Mouse (Mus musculus): ENCODE data around the gene Mars2. TPM values are rescaled to one million over a fixed set of nuclear protein-coding genes. Genes with fewer than 3 reads are reported as not detected.

Mars2 gene
- polyA plus RNA-seq, 1 experiment from 2014 or later: 4.2 TPM

DNA sequence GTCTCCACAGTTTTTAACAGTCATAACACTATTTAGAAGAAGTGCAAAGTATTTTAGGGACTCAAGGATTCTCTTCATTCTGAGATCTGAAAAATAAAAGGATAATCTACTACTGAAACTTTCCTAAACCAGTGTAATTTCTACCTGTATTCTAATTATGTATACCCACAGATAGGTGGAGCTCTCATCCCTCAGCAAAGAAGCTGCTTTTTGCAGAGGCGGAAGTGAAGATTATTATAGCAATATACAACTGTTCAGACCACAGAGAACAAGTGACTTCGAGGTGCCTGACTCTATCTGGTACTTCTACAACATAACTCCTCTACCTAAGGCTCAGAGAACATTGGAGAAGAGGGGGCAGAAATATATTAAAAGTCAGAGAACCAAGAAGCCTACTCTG lies 28.5 kb downstream of the Mars2 start:
- 50% methylated on average over 2 of the region's 2 CpGs for WGBS (ENCODE audit: insufficient replicate concordance)
- Histone ChIP-seq H3K27me3 (replicated peaks) (no peaks in the 10 kb centered on the region), H3K9me3 (replicated peaks) (no peaks in the 10 kb centered on the region), H3K4me2 (no peak overlapping the region), H3K27ac (no peak overlapping the region), H3K9ac (no peak overlapping the region), H3K4me3 (no peak overlapping the region), H3K4me1 (peaks cover 13% of the 10 kb centered on the region), H3K36me3 (no peaks in the 10 kb centered on the region)
- no peak for ATAC-seq

DNA sequence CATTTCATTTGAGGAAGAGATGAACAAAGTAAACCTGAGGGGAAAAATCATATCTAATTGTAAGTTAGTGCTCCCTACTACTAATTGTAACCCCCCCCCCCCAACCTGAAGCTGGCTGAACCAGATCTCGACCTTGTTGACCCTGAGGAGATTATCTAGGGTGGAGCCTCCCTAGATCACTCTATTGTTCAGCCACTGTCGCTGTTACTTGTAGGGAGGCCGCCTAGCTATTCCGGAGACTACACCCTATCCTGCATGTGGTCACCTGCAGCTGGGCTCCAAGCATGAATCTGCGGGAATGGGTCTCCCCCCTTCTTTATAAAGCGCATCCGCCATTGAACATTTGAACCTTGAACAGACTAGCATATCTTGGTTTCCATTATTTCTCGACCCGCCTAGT lies 42.1 kb downstream of the Mars2 start:
- H3K4me3 ChIP-seq: no peak overlapping the region
- H3K27me3 ChIP-seq (replicated peaks): no peaks in the 10 kb centered on the region
- no peak for ATAC-seq
- no peaks in the 10 kb centered on the region for H3K9me3 ChIP-seq (replicated peaks)
- no peak overlapping the region for H3K9ac ChIP-seq
- H3K36me3 ChIP-seq: no peaks in the 10 kb centered on the region
- no peaks in the 10 kb centered on the region for H3K4me1 ChIP-seq
- H3K4me2 ChIP-seq: no peak overlapping the region
- WGBS (ENCODE audit: insufficient replicate concordance): 70% methylated on average over 9 of the region's 9 CpGs
- no peak overlapping the region for H3K27ac ChIP-seq

Other genes with a start within 250 kb of the Mars2 start
- gene Sf3b1, start 209.7 kb upstream of the Mars2 start, polyA plus RNA-seq (2016; fragmentation: Nextera tagmentation; extraction: Ambion mirVana): 161 and 169 TPM in 2 replicates
- gene Coq10b, start 184.4 kb upstream of the Mars2 start, polyA plus RNA-seq (2016; fragmentation: Nextera tagmentation; extraction: Ambion mirVana): 19.5 TPM in 2 replicates
- gene Hspe1, start 149.0 kb upstream of the Mars2 start, polyA plus RNA-seq (2016; fragmentation: Nextera tagmentation; extraction: Ambion mirVana): 637 and 645 TPM in 2 replicates
- 563 and 590 TPM in 2 replicates for gene Hspd1, start 148.9 kb upstream of the Mars2 start, polyA plus RNA-seq (2016; fragmentation: Nextera tagmentation; extraction: Ambion mirVana)
- gene Mob4, start 105.9 kb upstream of the Mars2 start, polyA plus RNA-seq (2016; fragmentation: Nextera tagmentation; extraction: Ambion mirVana): 55.4 and 58.8 TPM in 2 replicates
- gene Rftn2, start 10.4 kb upstream of the Mars2 start, polyA plus RNA-seq (2016; fragmentation: Nextera tagmentation; extraction: Ambion mirVana): 1.2 TPM in 2 replicates
- gene Boll, start 126.3 kb downstream of the Mars2 start, polyA plus RNA-seq (2016; fragmentation: Nextera tagmentation; extraction: Ambion mirVana): 0.35 and 0.37 TPM in 2 replicates
- gene Plcl1, start 168.7 kb downstream of the Mars2 start, polyA plus RNA-seq (2016; fragmentation: Nextera tagmentation; extraction: Ambion mirVana): 0.25 and 0.37 TPM in 2 replicates